Comparison of ENCODE assay signal across 19 mouse cellular contexts in genomic region chr13:113381710-113382109, GRCm38 (mm10).
DNase-seq lines count a peak whose midpoint lies in the region; ATAC-seq lines count a peak whose summit lies in the region.
"Had no signal": no experiment of that assay in that cellular context is flagged by ENCODE, and none has a peak within 500 bp of the region (broad histone marks: within the 10 kb centered on the region; RNA-seq: fewer than 3 reads in every experiment).

No protein-coding gene starts in this region.

- WGBS in liver, embryonic 16.5 days (ENCODE audit: insufficient replicate concordance), result 45% methylated on average over 1 of the region's 1 CpGs
- WGBS in liver, embryonic 11.5 days, result 81% methylated on average over 1 of the region's 1 CpGs

- H3K4me1 ChIP-seq in liver, embryonic 16.5 days (ENCODE audit: control insufficient read depth, low read depth, low read length), result no peaks in the 10 kb centered on the region
- no peaks in the 10 kb centered on the region for H3K4me1 ChIP-seq in liver, embryonic 11.5 days (replicated peaks; ENCODE audit: control insufficient read depth, insufficient read depth, low read length)
- H3K4me1 ChIP-seq: midbrain, embryonic 13.5 days; stomach, embryonic 15.5 days had no signal

- H3K36me3 ChIP-seq in liver, embryonic 16.5 days (ENCODE audit: control insufficient read depth, insufficient read depth), result no peaks in the 10 kb centered on the region
- H3K36me3 ChIP-seq in liver, embryonic 11.5 days (ENCODE audit: control insufficient read depth, insufficient read depth, low read length), result no peaks in the 10 kb centered on the region
- no peaks in the 10 kb centered on the region for H3K36me3 ChIP-seq in splenic B cell, adult 2 months (ENCODE audit: control insufficient read depth, insufficient read depth, low read length, poor library complexity, severe bottlenecking)
- H3K36me3 ChIP-seq: forebrain, embryonic 10.5 days; midbrain, embryonic 13.5 days; stomach, embryonic 15.5 days had no signal

- H3K9ac ChIP-seq in liver, embryonic 16.5 days (ENCODE audit: low read depth, low read length), result no peak overlapping the region
- no peak overlapping the region for H3K9ac ChIP-seq in liver, embryonic 11.5 days (ENCODE audit: low read depth, low read length)
- H3K9ac ChIP-seq: midbrain, embryonic 13.5 days; stomach, embryonic 15.5 days had no signal

- H3K27ac ChIP-seq in liver, embryonic 16.5 days (ENCODE audit: low read length), result no peak overlapping the region
- no peak overlapping the region for H3K27ac ChIP-seq in liver, embryonic 11.5 days (ENCODE audit: low read depth, low read length)
- H3K27ac ChIP-seq: forebrain, embryonic 10.5 days; midbrain, embryonic 13.5 days; stomach, embryonic 15.5 days had no signal

- H3K4me2 ChIP-seq in liver, embryonic 16.5 days (ENCODE audit: low read depth, low read length), result no peak overlapping the region
- no peak overlapping the region for H3K4me2 ChIP-seq in liver, embryonic 11.5 days
- H3K4me2 ChIP-seq: midbrain, embryonic 13.5 days; stomach, embryonic 15.5 days had no signal

- DNase-seq in frontal cortex, postnatal 36 days (ENCODE audit: low spot score in 2 of 2), result no peak
- no peak for DNase-seq in liver, embryonic 11.5 days (ENCODE audit: low spot score)
- DNase-seq in splenic B cell, adult 2 months (ENCODE audit: low read depth, low spot score), result peak; percentile 33
- no peak for DNase-seq in cerebellum, postnatal 4 days (ENCODE audit: low spot score in 2 of 2)
- DNase-seq in lung, postnatal 10 days, result no peak
- DNase-seq: cerebellum, adult 11-12 months; heart, postnatal 10 days; kidney, adult 9 months; kidney, postnatal 4 days; lung, postnatal 14 days; right cerebral cortex, postnatal 14 days had no signal

- H3K9me3 ChIP-seq in liver, embryonic 16.5 days (replicated peaks; ENCODE audit: control insufficient read depth, low read length), result no peaks in the 10 kb centered on the region
- H3K9me3 ChIP-seq in liver, embryonic 11.5 days (ENCODE audit: control insufficient read depth, low read length), result no peaks in the 10 kb centered on the region
- H3K9me3 ChIP-seq: forebrain, embryonic 10.5 days; midbrain, embryonic 13.5 days; stomach, embryonic 15.5 days had no signal

- ATAC-seq in frontal cortex, adult (ENCODE audit: low TSS enrichment), result peak; percentile 21; the same call in 1 of the 2 replicates
- 0 out of 2 replicates have a peak, but pooled peaks have one; percentile 24 for ATAC-seq in liver, embryonic 16.5 days (ENCODE audit: low read depth)
- no peak for ATAC-seq in liver, embryonic 11.5 days (replicated peaks; ENCODE audit: low FRiP score)
- ATAC-seq in megakaryocyte progenitor cell, adult 5-6 weeks (replicated peaks; ENCODE audit: poor library complexity), result peak; percentile 76
- ATAC-seq: activated CD4-positive, CD25-positive, alpha-beta regulatory T cell, adult 4 months; hindbrain, embryonic 16.5 days; midbrain, embryonic 13.5 days had no signal

- no peaks in the 10 kb centered on the region for H3K27me3 ChIP-seq in liver, embryonic 16.5 days (ENCODE audit: control insufficient read depth, insufficient read depth, low read depth, low read length)
- H3K27me3 ChIP-seq in liver, embryonic 11.5 days (replicated peaks; ENCODE audit: control insufficient read depth, insufficient read depth, low read length), result no peaks in the 10 kb centered on the region
- H3K27me3 ChIP-seq in splenic B cell, adult 2 months (ENCODE audit: control insufficient read depth, insufficient read depth, low read length, poor library complexity, severe bottlenecking), result no peaks in the 10 kb centered on the region
- H3K27me3 ChIP-seq: midbrain, embryonic 13.5 days; stomach, embryonic 15.5 days had no signal

- H3K4me3 ChIP-seq in liver, embryonic 16.5 days (ENCODE audit: low read depth, low read length), result no peak overlapping the region
- H3K4me3 ChIP-seq in liver, embryonic 11.5 days (ENCODE audit: low read depth, low read length), result no peak overlapping the region
- H3K4me3 ChIP-seq: forebrain, embryonic 10.5 days; midbrain, embryonic 13.5 days; stomach, embryonic 15.5 days had no signal
